Mouse (Mus musculus) sigmoid colon, adult 10 weeks (tissue): Measurements from ENCODE around the gene Krtap9-5. TPM values are rescaled to one million over a fixed set of nuclear protein-coding genes. Genes with fewer than 3 reads are reported as not detected.

Source experiments
- polyA plus RNA-seq: library from polyadenylated mRNA; stranded (reverse); fragments of 350-450 nt; fragmentation: Illumina TruSeq; extraction: RNeasy Lipid Tissue Mini Kit (QIAGEN cat#74804); gene quantifications from one replicate; pipeline ENCODE4 v1.2.3, GENCODE M21; 2014; ENCODE audit warnings: low read depth, low replicate concordance

Gene Krtap9-5
- polyA plus RNA-seq: not detected

GRCm38 (mm10) chr11:99948175-99948574 is at the start of gene Krtap9-5:
Gene Krtap9-5, plus strand, starts transcription at chr11:99948475.

DNA sequence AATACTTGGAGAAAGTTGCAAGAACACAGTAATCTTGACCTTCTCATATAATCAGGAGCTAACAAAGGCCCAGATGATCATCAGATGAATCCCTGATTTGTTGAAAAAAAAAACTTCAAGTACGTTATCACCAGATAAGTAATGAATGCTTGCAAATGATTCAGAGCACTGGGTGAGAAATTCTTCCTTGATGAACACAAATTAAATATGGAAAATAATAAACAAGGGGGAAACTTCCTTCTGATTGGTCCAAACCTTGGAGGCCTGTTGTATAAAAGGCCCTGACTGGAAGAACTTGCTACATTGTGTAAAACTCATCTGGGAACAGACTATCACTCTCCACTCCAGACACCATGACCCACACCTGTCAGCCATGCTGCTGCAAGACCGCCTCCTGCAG is 40.7 kb upstream of the Krtap9-5 start, which contains the start of gene Krtap31-1:
Krtap31-1 (plus strand) TSS at position 301 of the 400 bp plus-strand sequence.

GRCm38 (mm10) chr11:99914451-99914850 is 33.8 kb upstream of the Krtap9-5 start, which contains the start of gene Gm11565:
Gene Gm11565, plus strand, starts transcription at chr11:99914751.

DNA sequence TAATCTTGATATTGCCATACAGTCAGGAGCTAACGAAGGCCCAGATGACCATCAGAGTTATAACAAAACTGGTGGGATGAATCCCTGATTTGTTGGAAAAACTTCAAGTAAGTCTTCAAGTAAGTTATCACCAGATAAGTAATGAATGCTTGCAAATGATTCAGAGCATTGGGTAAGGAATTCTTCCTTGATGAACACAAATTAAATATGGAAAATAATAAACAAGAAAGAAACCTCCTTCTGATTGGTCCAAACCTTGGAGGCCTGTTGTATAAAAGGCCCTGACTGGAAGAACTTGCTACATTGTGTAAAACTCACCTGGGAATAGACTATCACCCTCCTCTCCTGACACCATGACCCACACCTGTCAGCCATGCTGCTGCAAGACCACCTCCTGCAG is 12.3 kb upstream of the Krtap9-5 start, which contains the start of gene Krtap31-2:
Krtap31-2 (plus strand) TSS at position 301 of the 400 bp plus-strand sequence.

GRCm38 (mm10) chr11:99978953-99979352 is 30.7 kb downstream of the Krtap9-5 start, which contains the start of gene Krtap29-1:
Gene Krtap29-1, minus strand, starts transcription at chr11:99979053.

DNA sequence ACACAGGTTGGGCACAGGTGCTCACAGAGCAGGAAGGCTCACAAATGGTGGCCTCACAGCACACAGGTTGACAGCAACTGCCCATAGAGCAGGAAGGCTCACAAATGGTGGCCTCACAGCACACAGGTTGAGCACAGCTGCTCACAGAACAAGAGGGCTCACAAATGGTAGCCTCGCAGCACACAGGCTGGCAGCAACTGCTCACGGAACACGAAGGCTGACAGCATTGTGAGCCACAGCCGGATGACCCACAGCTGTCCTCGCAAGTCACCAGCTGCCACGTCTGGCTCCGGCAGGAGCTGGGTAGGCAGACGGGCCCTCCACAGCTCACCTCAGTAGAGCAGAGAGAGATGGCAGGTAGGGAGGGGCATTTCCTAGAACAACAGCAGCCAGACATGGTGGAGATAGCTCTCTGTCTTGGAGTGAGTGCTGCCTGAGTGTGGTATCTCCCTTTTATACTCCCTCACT is 37.9 kb downstream of the Krtap9-5 start, which contains the start of gene Krtap16-1:
Krtap16-1 (minus strand) TSS at position 418 of the 468 bp plus-strand sequence.

GRCm38 (mm10) chr11:99993620-99994383 is 45.5 kb downstream of the Krtap9-5 start, which contains the start of gene Krtap17-1:
Gene Krtap17-1, minus strand, starts transcription at chr11:99993994.

Other genes starting within 250 kb of the Krtap9-5 start
- gene Gm14180, start 214.2 kb upstream of the Krtap9-5 start, polyA plus RNA-seq: not detected
- gene Gm11595, start 175.6 kb upstream of the Krtap9-5 start, polyA plus RNA-seq: not detected
- gene Krtap4-8, start 167.8 kb upstream of the Krtap9-5 start, polyA plus RNA-seq: not detected
- gene Krtap4-9, start 163.3 kb upstream of the Krtap9-5 start, polyA plus RNA-seq: not detected
- not detected for gene Gm11596, start 155.0 kb upstream of the Krtap9-5 start, polyA plus RNA-seq
- not detected for gene Gm11569, start 149.5 kb upstream of the Krtap9-5 start, polyA plus RNA-seq
- not detected for gene Gm11554, start 144.0 kb upstream of the Krtap9-5 start, polyA plus RNA-seq
- not detected for gene Krtap4-13, start 138.6 kb upstream of the Krtap9-5 start, polyA plus RNA-seq
- not detected for gene Gm11564, start 132.8 kb upstream of the Krtap9-5 start, polyA plus RNA-seq
- not detected for gene 2300003K06Rik, start 110.4 kb upstream of the Krtap9-5 start, polyA plus RNA-seq
- gene Krtap4-16, start 96.9 kb upstream of the Krtap9-5 start, polyA plus RNA-seq: not detected
- gene Gm11568, start 90.6 kb upstream of the Krtap9-5 start, polyA plus RNA-seq: not detected
- gene Gm11559, start 84.0 kb upstream of the Krtap9-5 start, polyA plus RNA-seq: not detected
- gene Krtap9-1, start 75.1 kb upstream of the Krtap9-5 start, polyA plus RNA-seq: not detected
- not detected for gene Gm11567, start 69.3 kb upstream of the Krtap9-5 start, polyA plus RNA-seq
- gene Krtap31-1, start 40.6 kb upstream of the Krtap9-5 start, polyA plus RNA-seq: not detected
- gene Gm11565, start 33.7 kb upstream of the Krtap9-5 start, polyA plus RNA-seq: not detected
- not detected for gene Krtap31-2, start 12.2 kb upstream of the Krtap9-5 start, polyA plus RNA-seq
- not detected for gene Krtap29-1, start 30.6 kb downstream of the Krtap9-5 start, polyA plus RNA-seq
- gene Krtap16-1, start 38.1 kb downstream of the Krtap9-5 start, polyA plus RNA-seq: not detected
- gene Krtap17-1, start 45.5 kb downstream of the Krtap9-5 start, polyA plus RNA-seq: not detected
- gene Krt33a, start 67.7 kb downstream of the Krtap9-5 start, polyA plus RNA-seq: not detected
- not detected for gene Krt33b, start 81.4 kb downstream of the Krtap9-5 start, polyA plus RNA-seq
- not detected for gene Krt34, start 93.1 kb downstream of the Krtap9-5 start, polyA plus RNA-seq
- gene Krt31, start 102.1 kb downstream of the Krtap9-5 start, polyA plus RNA-seq: not detected
- not detected for gene Krt32, start 139.8 kb downstream of the Krtap9-5 start, polyA plus RNA-seq
- gene Krt35, start 147.8 kb downstream of the Krtap9-5 start, polyA plus RNA-seq: not detected
- gene Krt36, start 157.2 kb downstream of the Krtap9-5 start, polyA plus RNA-seq: not detected
- gene Krt13, start 173.1 kb downstream of the Krtap9-5 start, polyA plus RNA-seq: not detected
- gene Krt15, start 187.5 kb downstream of the Krtap9-5 start, polyA plus RNA-seq: not detected
- gene Krt19, start 200.2 kb downstream of the Krtap9-5 start, polyA plus RNA-seq: 104 TPM
- not detected for gene Krt9, start 244.8 kb downstream of the Krtap9-5 start, polyA plus RNA-seq